Mouse (Mus musculus) gastrocnemius, postnatal 4 days (tissue): ENCODE data around the gene Ttc7b. TPM values are rescaled to one million over a fixed set of nuclear protein-coding genes. Genes with fewer than 3 reads are reported as not detected.

ENCODE experiments used
- DNase-seq, 2 experiments: peaks; one replicate each; pipeline ENCODE4 v3.0.0; 2021 to 2022; ENCODE audit warnings: low spot score in 2 of 2, mixed read lengths in 2 of 2
- total RNA-seq, 2 experiments: library from RNA; stranded (reverse); gene quantifications; 2 replicates each; pipeline ENCODE4 v1.2.3; 2021

The Ttc7b gene
- total RNA-seq, 2 experiments from 2014 or later: 56.6 to 59.0 TPM

DNA sequence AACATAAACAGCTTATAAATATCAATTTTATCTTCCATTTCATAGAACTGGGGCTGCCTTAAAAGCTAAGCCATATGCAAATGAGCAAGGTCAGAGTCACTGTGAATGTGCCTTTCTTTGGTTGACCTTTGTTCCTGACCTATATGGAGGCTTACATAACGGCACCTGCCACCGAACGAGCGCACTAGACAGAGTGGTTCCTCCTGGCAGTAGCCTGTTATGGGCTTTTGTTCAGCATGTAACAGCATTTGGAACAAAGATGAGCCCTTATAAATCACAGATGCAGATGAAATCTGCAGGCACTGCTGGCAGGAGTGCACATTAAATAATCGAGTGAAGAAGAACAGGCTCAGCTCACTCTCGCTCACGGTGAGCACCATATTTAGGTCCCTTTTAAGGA lies 179.0 kb downstream of the Ttc7b start:
- no peak for DNase-seq

DNA sequence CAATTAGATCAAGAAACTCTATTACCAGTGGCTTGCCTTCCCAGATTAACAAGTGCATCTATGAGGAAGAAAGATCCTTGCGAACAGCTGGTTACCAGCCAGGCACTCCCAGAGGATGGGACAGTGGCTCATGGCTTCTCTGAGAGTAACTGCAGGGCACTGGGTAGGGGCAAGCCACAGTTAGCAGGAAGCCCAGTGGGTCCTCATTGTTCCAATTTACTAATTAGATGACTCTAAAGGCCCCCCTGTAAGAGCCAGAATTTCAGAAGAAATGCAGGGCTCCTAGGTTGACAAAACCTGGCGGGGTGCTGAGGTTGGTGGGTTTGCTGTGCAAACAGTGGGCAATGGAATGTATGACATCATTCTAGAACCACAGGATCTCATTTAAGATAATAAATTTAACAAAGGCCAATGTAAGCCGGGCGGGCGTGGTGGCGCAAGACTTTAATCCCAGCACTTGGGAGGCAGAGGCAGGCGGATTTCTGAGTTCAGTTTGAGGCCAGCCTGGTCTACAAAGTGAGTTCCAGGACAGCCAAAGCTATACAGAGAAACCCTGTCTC lies 179.6 kb downstream of the Ttc7b start:
- DNase-seq: no peak

DNA sequence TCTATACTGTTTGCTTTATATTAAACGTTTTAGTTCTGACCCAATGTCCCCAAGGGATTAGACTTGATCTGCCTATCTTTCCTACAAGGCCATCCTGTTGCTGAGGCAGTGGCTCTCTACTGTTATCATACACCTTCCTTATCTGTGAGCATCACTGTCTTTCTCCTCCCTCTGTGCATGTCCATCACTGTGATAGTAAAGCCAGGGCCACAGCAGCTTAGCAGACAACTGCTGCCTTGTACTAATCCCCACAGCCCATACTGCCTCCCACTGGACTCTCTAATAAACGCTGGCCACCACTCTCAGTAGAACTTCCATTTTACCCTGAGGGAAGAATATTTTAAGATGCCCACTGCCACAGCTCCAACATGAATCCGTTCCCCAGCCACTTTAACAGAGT lies 182.6 kb downstream of the Ttc7b start:
- no peak for DNase-seq

DNA sequence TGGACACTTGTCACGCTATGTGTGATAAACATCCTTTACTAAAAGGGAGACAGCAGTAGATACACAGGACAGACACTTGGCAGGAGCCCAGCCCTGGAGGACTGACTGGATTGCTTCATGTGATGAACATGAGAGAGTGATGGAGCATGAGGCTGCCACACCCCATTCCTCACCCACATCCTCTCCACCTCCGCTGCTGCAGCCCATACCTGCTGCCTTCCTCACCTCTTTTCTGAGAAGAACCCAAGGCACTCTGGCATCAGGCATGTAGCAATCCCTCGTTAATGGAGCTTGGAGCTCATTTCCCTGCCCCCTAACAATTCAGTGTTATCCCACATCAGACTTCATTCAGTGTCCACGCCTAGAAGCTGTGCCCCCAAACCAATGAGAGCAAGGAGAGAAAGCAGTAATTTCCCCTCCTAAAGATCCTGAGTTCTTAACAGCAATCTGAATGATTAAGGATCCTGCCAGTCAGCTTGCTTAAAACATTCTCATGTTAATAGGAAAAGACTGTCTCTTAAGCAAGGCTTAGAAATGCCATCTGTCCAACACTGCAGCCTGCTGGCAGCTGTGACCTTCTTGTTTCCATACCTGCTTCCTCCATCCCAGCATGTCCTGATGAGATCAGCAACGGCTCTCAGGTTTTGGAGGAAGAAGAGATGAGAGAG lies 183.1 kb downstream of the Ttc7b start:
- DNase-seq: no peak

DNA sequence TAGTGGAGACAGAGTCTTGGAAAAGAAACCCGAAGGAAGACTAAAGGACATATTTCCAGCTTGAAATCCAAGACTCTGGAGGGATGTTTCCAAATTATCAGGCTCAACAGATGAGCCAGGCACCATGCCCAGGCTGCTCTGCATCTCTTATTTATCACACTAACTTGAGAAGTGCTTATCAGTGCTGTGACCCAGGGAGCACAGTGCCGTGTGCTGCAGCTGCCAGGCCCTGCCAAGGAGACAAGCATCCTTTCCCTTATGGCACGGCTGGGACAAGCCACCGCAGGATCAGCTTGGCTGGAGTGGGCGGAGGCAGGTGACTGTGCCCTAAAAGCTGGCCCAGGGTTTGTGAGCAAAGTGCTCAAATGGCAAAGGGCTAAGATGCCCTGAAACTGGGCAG lies 184.4 kb downstream of the Ttc7b start:
- DNase-seq: no peak

DNA sequence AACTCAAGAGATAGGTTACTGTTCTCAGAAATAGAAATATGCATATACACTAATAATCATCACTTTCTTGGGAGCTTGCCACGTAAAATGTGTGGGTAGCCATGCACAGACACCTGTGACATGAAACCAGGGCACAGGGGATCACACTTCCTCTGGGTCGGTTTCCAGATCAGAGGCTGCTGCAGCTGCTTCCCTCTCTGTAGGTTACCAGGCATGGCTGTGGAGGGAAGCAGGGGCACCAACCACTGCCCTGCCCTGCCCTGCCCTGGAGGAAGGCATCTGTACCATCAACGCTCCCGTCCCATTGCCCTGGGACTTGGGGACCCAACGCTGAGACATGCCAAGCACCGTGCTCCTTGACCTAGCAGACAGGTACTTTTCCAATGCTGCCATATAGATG lies 188.8 kb downstream of the Ttc7b start:
- DNase-seq: no peak

DNA sequence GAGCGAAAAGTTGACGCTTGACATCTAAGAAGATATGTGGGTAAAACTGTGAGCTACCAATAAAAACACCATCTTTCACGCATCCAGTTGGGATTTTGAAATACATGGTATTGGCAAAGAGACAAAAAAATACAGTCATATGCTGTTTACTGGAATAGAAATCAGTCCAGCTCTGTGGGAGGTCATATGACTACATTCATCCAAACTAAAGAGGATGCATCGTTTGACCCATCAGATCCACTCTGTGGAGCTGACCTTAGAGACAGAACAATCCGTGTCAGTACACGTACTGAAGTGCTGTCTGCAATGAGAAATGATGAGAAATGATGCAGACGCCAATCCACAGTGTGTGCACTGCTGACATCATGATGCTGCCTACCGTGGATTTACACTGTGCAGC lies 190.4 kb downstream of the Ttc7b start:
- DNase-seq: no peak

DNA sequence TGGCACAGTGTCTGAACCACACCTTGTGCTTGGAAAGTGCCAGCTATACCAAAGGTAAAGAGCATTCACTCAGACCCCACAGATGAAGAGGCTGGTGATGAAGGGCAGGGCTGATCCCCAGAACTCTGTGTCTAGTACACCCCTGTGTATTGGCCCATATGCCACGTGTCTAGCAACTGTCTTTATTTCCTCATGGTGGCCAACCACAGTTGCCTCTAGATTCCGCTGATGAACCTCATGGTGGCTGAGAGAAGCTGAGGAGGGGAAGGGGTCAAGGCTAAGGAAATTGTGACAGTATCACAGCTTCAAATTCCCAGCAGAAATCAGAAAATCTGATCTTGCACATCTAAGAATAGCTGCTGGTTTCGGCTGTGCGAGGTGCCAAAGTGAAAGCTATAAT lies 191.6 kb downstream of the Ttc7b start:
- DNase-seq: no peak

DNA sequence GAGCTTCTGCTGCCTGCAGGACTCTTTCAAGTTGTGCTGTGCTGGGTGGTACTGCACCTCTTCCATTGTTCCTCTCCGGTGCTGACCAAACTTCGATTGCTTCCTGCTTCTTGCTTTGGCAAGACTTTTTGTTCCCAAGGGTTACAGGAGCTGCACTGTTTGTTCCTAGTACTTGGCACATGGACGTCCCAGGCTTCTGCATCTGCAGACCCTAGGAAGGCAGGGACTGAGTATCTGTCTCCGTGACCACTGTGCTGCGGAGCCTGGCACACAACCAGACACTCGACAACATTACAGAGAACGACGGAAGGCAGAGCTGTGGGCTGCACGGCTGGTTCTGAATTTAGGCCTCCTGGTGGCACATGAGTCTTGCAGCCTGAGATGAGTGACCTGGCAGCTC lies 192.1 kb downstream of the Ttc7b start:
- no peak for DNase-seq

DNA sequence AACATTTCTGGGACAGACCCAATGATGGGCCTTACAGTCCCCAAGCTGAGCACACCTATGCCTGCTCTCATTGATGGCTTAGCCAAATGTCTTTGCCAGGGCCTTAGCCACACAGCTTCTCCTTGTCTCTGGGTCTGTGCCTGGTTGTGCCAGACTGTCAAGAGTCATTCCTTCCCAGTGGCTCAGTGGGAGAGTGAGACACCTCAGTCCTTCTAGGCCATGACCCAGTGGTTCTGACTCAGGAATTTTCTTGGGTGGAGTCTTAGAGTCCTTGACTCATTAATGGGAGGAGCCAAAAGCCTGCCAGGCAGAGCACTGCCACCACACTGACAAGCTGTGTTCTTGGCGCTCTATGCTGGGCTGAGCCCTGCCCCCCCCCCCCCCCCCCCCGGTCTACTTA lies 193.9 kb downstream of the Ttc7b start:
- no peak for DNase-seq

DNA sequence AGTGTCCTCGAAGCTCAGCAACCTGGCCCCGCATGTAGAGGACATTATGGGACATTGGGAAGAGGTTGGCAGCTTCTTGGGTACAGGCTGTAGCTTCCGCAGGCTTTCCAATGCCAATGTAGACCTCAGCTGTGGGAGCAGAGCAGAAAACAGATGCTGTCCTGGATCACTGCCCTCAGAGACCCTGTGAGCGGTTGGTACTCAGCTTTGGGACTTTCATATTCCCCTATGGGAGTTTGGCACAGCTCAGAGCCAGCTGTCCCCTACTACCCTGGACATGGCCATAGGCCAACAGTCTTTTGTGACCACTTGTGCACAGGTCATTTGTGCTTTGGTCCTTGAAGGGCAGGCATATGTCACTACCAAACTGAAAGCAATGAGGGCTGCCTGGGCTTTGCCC lies 195.0 kb downstream of the Ttc7b start:
- DNase-seq: no peak

DNA sequence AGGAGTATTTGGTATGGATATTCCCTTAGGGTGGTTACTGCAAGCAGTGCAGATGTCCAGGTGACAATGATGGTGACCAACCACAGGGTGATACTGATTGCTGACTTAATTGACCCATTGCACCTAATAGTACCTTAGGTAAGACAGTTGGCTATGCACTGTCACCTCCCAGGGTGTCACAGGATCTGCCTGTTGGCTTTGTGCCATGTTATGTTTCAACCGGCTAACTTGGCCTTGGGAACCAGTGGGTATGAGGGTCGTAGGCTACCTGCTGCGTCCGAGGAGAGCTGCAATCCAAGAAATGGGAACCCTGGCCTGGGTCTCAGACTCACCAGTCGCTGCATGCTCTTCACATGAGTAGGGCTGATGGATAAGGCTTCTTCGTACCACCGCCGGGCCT lies 195.4 kb downstream of the Ttc7b start:
- no peak for DNase-seq

DNA sequence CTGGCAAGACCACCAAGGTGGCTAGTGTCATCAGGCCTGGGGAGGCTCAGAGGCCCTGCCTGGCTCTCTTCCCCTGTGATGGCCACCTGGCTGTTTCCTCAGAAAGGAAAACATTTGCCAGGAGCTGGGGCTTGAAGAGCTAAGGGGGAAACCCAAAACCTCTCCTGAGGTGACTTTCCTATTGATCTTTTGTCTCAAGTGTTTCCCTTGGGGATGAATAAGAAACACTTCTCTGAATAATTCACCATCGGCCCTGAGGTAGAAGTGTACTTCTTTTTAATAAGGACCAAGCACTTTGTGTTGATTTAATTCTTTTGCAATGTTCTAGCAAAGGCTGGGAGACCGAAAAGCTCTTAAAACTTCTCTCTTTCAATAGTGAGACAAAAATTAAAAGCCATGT lies 197.0 kb downstream of the Ttc7b start:
- no peak for DNase-seq

DNA sequence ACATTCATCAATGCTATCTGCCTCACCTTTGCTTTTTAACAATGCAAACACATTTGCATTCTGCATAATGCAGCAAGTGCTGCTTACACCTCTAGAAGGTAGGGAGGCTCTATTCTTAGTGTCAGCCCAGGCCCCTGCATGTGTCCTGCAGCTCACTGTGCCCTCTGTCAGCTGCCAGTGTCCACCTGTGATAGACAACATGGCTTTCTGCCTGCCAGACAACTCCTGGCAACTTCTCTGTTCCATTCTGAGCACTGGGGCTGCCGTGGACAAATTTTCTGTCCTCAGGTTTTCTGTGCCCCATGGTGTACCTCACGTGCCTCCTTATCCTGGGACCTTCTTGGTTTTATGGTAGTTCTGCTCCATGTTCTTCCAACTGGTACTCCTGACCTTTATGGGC lies 198.4 kb downstream of the Ttc7b start:
- DNase-seq: no peak

DNA sequence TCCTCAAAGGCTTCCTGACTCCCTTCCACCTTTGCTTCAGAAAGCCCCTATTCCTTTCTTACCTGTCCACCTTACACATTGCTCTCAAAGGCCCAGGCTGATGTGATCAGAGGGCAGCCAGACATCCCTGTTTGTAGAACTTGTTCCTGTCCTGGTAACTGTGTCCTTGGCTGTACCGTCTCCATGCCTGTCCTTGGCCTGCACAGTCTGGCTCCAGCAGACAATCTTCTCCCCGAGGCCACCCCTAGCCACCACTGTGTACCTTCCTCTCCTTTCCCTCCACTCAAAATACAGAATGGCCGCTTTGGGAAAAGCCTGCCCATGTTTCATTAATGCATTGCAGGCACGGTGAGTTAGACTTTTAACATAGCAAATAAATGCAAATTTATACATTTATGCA lies 199.1 kb downstream of the Ttc7b start:
- no peak for DNase-seq

DNA sequence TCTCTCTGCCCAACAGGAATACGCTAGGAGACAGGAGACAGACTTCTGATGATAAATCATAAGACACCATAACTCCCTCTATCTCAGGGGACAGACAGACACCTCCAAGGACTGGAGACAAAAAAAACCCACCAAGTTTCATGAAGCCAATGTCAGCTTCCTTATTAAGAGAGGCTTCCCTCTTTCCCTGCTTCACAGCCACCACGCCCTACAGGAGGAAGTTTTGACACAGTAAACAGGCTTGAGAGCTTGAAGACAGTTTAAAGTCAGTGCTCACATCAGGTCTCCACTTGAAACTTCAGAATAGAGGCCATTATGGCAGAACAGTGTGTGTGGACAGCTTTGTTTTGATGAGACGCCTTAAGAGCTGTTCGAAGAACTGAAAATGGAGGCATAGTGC lies 200.9 kb downstream of the Ttc7b start:
- no peak for DNase-seq

DNA sequence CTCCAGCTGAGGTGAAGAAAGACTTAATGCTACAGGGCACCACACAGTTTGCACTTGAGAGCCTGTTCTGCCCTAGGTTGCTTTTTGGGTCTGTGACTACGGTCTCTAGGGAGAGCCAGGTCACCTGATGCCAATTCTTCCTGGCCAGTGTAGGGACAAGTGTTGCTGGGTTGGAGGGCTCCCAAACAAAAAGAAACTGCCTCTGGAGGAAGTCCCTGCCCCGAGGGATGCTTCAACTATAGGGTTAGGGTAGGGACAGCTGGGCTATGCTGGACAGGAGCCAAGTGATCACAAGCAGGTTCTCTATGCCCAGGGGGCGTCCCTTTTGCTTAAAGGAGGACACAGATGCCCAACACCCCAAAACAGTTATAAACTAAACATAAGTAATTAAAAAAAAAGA lies 202.7 kb downstream of the Ttc7b start:
- no peak for DNase-seq

DNA sequence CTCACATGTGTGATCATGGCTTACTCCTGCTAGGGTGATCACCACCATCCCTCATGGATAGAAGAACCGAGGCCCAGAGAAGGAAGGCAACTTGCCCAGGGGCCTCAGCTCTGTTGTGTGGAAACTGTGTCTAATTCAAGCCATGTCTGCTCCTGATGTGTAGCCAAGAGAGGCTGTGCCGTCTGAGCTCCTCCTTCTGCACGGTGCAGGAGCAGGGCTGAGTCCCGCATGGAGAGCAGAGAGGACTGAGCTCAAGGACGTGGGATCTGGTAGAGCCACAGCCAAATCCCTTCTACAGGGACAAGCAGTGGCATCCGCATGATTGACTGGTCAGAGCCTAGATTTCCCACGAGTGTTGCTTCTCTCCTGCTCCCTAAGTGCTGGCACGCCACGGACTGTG lies 204.5 kb downstream of the Ttc7b start:
- peak in 1 of 2 experiments; percentile 49 for DNase-seq

DNA sequence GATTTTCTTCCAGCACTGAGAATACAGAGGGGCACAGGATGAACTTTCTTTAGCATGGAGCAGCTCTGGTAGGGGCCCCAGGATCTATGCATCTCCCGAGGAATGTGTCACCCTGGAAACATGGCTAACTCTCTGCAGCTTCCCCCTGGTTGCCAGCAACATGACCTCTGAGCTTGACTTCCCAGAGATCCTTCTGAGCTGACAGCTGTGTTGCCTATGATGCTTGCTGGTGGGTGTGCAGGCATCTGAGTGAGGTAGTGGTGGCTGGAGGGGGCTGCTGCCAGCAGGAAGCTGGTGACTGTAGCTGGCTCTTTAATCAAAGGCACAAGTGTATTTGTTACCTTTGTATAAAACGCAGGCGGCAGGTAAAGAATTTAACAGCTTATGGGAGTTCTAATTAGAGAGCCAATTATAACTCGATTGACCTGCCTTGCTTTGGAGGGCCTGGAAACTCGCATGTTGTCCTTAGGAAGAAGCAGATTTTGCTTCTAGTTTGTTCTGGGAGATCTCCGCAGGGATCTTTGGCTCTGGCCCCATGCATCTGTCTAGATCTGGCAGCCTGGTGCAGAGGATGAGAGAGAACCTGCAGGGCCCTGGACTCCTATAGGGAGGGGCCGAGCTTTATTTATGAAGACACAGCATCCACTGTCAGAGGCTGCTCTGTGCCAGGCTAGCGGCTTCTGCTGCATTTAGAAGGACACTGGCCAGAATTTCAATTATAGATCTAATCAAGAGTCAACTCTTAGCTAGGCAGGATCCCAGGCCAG lies 205.3 kb downstream of the Ttc7b start:
- peak in 1 of 2 experiments; percentile 37 for DNase-seq

DNA sequence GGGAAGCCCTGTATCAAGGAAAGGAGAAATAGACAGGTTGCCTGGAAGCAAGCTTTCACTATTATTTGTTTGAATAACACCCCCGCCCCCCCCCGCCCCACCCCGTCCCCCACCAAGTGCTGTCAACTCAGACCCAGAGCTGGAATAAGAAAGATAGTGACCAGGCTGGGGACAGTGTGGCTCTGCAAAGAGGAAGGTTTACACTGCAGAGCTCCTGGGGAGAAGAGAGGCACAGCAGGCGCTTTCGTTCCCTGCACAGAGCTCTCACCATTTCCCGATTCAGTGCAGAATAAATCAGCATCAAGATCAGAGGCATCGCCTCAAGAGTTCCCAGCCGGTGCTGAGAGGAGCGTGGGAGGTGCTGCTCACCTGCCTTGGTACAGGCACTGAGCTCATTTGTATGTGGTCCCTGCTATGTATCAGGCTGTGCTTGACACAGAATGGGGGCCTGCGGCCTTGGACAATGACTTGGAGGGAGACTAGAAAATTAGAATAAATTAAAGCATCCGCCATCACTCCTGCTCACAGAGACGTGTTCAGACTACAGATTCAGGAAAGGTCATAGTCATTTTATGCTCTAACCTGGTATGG lies 206.7 kb downstream of the Ttc7b start:
- DNase-seq: no peak

DNA sequence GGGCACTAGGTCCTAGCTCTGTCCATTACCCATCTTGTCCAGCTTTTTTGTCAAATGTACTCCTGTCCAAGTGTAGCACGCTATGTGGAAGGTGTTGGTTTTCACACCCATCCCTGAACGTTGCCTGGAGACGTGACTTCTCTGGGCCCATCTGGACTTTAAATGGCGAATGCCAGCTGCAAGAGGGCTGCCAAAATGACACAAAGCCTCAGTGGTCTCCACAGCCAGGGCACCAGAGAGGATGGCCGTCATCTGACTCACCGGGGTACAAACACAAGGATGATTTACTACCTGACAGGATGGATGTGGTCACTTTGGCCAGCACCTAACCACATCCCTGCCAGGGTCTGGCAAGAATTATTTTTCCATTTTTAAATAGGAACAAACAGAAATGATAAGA lies 207.4 kb downstream of the Ttc7b start:
- no peak for DNase-seq
